Mouse (Mus musculus) forelimb bud, embryonic 11.5 days (tissue): ENCODE results near the gene Kdm2a.

ENCODE experiments used
- DNase-seq: peaks from one replicate; pipeline ENCODE4 v3.0.0-alpha.2; 2012; ENCODE audit warnings: low read depth, low spot score

The Kdm2a gene

DNA sequence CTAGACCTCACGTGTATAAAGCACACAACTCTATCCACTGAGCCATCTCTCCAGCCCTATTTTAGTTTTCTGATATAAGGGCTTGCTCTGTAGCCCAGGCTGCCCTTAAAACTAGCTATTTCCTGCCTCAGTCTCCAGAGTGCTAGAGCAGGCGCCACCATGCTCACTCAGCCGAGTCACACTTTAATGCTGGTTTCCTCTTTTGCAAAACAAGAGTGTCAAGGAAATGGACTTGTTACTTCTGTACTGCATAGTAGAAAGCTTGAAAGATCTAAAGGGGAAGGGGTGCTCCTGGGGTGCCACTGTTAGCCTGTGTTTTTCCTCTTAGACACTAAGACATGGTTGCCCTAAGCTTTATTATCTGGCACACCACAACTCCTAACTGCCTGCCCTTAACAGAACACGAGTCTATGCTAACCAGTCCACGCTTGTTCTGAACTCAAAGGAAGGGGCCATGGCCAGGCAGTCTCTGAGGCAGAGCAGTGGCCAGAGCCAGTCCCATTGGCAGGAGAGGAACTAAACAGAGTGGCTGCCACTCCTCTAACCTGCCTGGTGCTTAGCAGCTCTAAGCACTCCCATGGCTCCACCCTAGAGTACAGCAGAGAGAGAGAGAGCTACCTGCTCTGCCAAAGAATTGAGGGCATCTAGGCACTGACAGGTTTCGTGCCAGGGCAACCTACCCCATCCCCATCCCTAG is 98.4 kb downstream of the Kdm2a start:
- no peak for DNase-seq

DNA sequence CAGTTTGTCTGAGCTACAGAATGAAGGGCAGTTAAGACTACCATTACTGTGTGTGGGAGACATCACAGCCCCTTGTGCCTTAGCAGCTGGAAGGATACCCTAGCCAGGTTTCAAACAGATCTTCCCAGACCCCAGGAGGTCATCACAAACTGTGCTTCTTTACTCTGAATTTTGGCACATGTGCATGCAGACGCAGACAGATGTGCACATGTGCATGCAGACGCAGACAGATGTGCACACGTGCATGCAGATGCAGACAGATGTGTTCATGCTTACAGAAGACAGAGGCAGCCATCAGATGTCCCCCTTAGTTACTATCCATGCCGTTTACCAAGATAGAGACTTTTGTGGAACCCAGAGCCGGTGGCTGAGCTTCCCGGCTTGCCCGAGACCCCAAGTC is 99.0 kb downstream of the Kdm2a start:
- DNase-seq = no peak

DNA sequence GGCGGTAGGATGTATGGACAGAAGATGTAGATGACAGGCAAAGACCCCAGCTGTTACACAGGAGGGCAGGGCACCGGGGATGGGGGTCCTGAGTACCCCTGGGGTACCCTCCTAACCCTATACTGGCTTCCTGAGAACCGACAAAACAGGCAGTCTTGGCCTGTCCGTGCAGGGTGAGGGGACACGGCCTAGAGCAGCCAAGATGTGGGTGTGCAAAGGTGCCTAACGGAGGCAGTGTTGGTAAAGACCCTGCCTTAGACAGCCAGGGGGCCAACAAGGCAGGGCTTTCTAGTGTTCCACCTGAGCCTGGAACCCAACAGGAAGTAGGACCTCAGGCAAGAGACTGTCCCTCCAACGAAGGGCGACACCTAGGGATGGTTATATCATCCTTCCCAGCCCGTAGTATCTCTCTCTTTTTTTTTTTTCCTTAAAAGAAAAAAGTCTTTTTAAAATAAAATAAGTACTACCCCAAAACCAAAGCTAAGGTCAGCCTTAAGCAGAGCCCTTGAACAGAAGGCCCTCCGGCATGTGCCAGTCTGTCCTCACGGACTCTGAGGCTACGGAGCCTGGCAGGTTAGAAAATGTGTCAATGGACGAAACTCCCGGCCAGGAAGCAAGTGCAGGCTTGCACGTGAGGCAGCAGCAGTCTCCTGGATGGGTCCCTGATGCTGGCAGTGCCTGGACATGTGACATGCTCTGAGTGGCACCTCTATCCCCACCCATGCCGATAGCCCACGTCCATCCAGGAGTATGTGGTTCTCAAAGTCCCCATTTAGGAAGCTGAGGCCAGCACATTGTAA is 99.6 kb downstream of the Kdm2a start:
- DNase-seq = no peak

DNA sequence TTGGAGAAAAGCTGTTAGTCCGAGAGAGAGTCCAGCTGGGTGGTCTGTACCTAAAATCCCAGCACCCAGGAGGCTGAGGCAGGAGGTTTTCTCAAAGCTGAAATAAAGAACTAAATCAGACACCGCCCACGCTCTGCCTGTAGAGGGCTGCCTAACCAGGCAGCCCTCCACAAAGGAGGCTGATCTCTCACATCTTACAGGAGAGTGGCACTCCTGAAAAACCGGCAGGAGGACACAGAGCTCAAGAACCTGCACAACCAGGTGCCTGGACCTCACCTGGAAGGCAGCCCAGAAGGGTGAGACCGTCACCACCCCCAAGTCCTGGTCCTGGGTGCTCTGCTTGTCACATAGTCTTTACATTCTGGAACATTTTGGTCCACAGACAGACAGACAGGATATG is 100.2 kb downstream of the Kdm2a start:
- no peak for DNase-seq

DNA sequence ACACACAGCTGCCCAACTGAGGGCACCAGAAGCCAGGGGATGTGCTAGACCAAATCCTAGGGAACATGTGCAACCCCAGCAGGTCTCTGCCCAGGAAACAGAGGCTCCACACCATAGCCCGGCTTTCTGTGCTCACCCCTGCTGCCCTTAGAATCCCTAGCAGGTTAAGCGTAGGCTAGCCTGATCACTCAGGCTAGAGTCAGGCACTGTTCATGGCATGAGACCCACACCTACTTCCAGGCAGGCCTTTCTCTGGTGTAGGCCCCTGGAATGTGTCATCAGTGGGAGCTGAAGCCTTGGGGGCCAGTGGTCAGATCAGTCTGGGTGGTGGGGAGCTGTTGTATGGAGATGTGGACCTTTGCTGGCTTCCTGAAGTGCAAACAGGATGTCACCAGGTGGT is 101.5 kb downstream of the Kdm2a start:
- no peak for DNase-seq

DNA sequence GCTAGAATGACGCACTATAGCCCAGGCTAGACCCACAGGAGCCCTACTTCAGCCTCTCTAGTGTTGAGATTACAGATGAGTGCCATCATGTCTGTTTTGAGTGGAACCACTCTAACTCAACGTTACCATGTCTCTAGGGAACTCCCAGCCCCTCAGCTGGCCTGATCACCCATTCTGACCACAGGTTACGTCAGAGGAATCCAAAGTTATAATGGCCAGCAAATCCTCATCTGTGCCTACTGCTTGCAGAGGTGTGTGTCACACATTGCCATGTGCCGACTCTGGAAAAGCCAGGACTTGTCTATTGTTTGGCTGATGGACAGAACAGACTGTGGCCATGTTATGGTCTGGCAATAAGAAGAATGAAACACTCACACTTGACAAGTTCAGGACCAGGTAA is 102.7 kb downstream of the Kdm2a start:
- no peak for DNase-seq

DNA sequence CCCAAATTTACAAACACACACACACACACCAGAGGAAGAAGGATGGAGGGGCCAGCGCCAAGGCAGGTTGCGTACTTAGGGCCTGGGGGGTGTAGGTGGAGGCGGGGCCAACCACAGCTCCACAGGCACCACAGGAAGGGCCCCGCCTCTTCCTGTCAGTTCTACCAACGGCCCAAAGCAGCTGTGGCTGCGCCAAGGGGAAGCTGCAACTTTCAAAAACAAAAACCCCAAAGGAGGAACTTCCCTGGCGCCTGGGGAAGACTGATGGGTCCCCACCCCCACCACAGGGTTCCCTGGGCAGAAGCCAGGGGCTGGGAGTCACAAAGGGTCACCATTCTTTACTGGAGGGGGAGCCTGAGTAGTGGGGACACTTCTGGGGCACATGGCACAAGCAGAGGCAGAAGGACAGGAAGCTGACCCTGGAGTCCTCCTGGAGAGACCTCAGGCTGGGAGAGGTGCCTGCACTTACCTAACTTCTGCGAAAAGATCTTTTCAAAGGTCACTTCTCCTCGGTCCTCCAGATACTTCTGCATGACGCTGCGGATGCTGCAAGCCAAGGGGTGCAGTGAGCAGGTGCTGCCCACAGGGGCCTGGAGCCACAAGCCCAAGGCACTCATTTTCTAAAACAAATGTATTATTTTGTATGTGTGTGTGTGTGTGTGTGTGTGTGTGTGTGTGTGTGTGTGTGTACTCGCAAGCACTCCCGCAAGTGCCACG is 103.5 kb downstream of the Kdm2a start:
- DNase-seq = no peak

DNA sequence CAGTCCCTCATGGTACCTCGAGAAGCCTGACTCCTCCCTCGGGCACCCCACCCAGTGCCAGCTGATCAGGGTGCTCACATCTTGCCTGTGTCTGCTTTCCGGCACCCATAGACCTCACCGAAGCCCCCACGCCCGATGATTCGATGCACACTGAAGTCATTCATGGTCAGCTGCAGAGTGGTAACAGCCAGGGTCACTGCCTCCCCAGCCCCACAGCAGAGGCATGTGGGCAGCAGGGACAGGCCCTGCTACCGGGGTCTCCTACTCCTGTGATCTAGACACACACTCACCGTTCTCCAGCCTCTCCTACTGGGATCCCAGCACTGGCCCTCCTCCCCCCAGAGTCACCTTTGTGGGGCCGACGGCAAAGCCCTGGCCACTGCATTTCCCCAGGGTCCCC is 106.9 kb downstream of the Kdm2a start:
- no peak for DNase-seq

DNA sequence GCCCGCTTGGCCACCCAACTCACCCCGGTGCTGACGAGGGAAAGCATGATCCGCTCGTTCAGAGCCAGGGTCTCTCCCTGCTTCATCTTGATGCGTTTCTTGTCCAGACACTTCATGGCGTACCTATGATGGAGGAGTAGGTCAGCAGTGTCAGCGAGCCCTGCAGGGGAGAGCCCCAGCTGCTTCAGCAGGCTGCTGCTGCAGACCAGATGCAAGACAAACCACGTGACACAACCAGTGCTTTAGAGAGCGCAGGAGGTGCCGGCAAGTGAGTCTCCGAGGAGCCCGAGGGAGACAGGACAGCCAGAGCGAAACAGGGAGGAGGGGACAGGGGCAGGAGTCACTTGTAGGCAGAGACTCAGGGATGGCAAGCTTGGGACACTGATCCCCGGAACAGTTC is 107.3 kb downstream of the Kdm2a start:
- DNase-seq = no peak

DNA sequence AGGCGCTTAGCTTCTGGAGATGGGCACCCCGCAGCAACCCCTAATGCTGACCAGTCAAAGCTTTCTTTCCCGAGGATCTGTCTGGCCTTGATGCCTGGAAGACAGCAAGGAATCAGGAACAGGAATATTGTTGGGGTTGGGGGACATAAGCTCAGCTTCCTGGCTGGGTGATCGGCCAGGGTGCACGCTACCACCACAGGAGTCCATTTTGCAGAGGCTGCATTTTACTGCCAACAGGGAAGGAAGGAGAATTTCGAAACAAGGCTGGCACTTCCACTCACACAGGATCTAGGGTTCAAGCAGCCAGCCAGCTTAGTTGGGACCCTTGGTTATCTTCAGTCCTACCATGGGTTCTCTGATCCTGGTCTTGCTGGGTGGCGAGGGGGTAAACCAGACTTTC is 114.4 kb downstream of the Kdm2a start:
- no peak for DNase-seq

DNA sequence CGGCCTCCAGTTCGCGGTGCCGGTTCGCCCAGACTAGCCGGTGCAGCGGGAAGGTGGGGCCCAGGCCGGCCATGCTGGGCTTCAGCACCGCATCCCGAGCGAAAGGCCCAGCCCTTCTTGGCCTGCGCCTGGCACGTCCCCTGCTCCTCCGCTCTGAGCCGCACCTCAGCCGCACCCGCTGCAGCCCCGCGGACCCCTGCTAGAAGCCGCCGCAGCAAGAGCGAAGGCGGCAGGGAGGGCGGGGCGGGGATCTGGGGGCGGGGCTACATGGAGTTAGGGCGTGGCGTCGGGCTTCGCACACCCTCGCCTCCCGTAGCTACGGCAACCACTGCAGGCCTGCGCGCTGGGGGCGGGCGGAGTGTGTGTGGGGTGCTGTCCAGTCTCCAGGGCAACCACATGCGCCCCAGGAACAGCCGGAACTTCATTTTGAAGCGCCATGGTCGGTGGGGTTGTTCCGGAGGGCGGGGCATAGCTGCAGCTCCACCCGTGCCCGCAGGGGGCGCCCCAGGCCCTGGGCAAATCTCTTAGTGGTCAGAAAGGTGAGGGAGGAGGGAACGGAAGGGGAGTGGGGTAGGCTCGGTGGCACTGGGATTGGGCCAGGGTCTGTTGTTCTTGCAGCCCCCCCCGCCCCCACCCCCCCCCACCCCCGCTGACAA is 115.1 kb downstream of the Kdm2a start, which contains the start of gene Ankrd13d:
Gene Ankrd13d, minus strand, starts transcription at position 240 of the 656 bp plus-strand sequence.
- DNase-seq = peak; percentile 79

DNA sequence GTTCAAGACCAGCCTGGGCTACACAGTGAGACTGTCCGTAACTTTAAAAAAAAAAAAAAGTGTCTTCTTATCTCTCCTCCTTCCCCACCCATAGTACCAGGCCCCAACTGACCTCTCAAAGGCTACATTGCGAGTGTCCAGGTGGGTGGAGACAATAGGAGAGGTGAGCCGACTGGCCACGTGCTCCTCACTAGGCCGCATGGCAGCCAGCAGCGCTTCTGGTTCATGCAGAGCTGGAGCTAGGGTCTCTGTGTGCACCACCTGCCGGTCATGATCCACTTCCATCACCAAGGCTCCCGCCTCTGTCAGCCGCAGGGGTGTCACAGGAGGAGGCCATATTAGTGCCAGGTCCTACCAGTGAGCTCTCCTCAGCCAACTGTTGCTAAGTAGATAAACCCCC is 117.7 kb downstream of the Kdm2a start:
- DNase-seq = no peak

DNA sequence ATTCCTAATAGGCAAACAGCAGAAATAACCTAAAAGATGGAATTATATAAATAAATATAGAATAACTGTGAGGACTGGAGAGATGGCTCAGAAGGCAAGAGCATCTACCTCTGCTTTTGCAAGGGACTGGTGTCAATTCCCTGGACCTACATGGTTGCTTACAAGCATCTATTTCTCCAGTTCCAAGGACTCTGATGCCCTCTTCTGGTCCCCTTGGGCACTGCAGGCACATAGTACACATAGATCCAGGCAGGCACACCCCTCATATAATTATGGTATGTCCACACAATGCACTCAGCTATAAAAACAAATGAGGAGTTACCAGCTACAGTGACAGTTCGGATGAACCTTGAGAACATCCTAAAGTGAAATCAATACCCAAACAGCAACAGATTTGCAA is 118.6 kb downstream of the Kdm2a start:
- no peak for DNase-seq

DNA sequence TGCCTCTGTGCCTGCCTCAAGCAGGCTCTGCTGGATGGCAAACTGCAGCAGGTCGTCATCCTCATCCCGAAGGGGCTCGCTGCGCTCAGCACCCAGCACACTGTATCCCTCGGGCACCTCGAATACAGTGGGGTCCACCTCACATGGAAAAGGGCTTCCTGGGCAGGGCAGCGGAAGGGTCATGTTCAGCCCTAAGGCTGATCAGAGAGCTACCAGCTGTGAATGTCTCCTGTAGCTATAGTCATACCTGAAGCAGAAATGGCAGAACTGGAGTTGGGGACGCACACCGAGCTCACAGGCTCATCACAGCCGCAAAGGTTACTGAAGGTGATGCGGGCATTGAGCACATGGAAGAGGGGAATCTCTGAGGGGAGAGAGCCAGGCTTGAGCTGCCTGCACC is 127.1 kb downstream of the Kdm2a start:
- DNase-seq = no peak

DNA sequence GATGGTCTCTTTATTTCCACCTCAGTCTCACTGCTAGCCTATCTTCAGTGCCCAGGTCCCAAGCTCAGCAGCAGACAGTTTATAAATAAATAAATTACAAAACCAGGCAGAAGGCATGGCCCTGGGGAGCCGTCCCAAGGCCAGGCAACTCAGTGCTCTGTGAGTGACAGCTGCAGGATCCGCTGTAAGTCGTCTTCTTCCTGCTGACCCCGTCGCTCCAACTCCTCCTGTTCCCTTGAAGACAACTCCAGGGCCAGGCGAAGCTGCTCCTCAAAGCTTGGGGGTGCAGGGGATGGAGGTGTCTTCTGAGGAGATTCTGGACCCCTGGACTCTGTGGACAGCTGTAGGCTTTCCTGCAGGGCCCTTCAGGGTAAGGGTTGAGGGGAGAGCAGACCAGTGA is 127.9 kb downstream of the Kdm2a start:
- DNase-seq = no peak

DNA sequence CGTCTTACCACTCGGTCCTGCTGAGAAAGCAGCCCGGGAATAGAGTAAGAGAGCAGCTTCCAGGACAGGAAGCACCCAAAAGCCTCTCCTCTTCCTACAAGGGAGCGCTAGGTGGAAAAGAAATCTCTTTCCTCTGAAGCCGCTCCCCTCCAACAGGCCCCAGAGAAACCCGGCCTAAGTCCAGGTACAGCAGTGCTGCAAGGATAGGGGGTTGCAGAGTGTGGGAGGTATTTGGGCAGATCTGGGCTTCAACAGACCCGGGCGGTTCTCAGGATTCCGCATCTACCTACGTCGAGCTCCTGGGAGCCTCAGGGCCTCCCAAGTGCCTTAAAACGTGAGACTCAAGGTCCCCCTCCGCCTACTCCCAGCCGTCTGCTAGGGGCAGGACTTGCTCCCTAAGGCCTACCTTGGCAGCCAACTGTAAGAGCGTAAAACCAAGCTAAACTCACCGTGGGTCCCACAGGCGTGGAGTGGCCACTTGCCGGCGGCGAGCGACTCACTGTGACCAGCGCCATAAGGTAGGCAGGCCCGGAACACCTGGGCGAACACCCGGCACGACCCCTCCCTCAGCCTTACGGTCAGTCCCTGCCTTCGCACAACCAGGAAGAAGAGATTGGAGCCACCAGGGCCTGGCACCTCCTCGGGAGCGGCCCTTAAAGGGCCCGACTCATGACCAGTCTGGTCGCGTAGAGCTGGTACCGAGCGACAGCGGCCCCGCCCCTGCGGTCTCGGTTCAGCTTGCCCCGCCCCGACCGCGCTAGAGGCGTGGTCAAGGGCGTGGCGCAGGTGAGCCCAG is 129.3 kb downstream of the Kdm2a start, which contains the start of gene Ssh3:
Gene Ssh3, minus strand, starts transcription at position 615 of the 796 bp plus-strand sequence.
- DNase-seq = peak; percentile 32

DNA sequence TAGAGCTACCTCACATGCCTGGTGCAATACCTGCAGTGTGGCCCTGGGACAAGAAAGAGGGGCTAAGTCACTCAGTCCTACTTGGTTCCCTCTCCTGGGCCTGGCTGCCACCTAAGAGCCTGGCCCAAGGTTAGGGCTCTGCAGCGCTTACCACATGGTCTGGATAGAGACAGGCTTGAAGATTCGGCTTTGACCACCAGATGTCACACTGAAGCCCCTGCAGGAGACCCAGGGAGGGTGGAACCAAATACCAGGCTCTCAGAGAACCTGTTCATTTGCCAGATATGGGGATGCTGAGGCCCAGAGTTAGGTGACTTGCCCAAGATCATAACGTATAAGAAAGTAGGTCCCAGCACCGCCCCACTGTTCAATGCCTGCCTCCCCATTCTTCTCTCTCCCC is 132.1 kb downstream of the Kdm2a start:
- no peak for DNase-seq
